Mouse (Mus musculus) MEL (cell line): Measurements from ENCODE around the gene Apopt1. TPM values are rescaled to one million over a fixed set of nuclear protein-coding genes. Genes with fewer than 3 reads are reported as not detected.

Experiments used
- DNase-seq: peaks from one replicate; pipeline ENCODE4 v3.0.0; 2011; ENCODE audit warnings: low read depth, low spot score
- H3K27ac ChIP-seq: 2 replicates; pipeline ENCODE4 v1.5.1; 2012; ENCODE audit warnings: low read depth, mild to moderate bottlenecking, control low read depth, low read length, moderate library complexity; ENCODE audit not compliant: control insufficient read depth
- H3K27me3 ChIP-seq, 2 experiments: fragments of 150-350 bp in 1 of 2; sonication (generic) in 1 of 2; 2 replicates each; pipeline ENCODE4 v1.6.1; 2012; ENCODE audit warnings: low read length in 2 of 2, mild to moderate bottlenecking in 2 of 2, improper control_type of control experiment in 1 of 2, moderate library complexity in 1 of 2; ENCODE audit not compliant: insufficient read depth in 2 of 2, control insufficient read depth in 1 of 2
- H3K36me3 ChIP-seq, 2 experiments: 2 replicates each; pipeline ENCODE4 v1.6.1; 2012 to 2014; ENCODE audit warnings: low read length in 2 of 2, improper control_type of control experiment in 1 of 2, inconsistent platforms in 1 of 2, mild to moderate bottlenecking in 1 of 2; ENCODE audit not compliant: insufficient read depth in 2 of 2, control insufficient read depth in 1 of 2
- H3K4me1 ChIP-seq, 2 experiments: fragments of 150-350 bp in 1 of 2; sonication (generic) in 1 of 2; 2 replicates each; pipeline ENCODE4 v1.6.1; 2012; ENCODE audit warnings: low read length in 2 of 2, improper control_type of control experiment in 1 of 2, mild to moderate bottlenecking in 1 of 2; ENCODE audit not compliant: insufficient read depth in 2 of 2, control insufficient read depth in 1 of 2
- H3K4me3 ChIP-seq, 2 experiments: fragments of 150-350 bp in 1 of 2; sonication (generic) in 1 of 2; 2 replicates each; pipeline ENCODE4 v1.5.1; 2012; ENCODE audit warnings: low read depth in 2 of 2, low read length in 2 of 2, mild to moderate bottlenecking in 2 of 2, moderate library complexity in 2 of 2, control low read depth in 1 of 2, improper control_type of control experiment in 1 of 2; ENCODE audit not compliant: control insufficient read depth in 1 of 2, insufficient read depth in 1 of 2
- H3K79me2 ChIP-seq: 2 replicates; pipeline ENCODE4 v1.6.1; 2012; ENCODE audit warnings: mild to moderate bottlenecking, low read length, moderate library complexity; ENCODE audit not compliant: control insufficient read depth, poor library complexity, insufficient read depth
- H3K9ac ChIP-seq: 2 replicates; pipeline ENCODE4 v1.6.1; 2012; ENCODE audit warnings: low read depth, mild to moderate bottlenecking, control low read depth, low read length, moderate library complexity; ENCODE audit not compliant: control insufficient read depth, poor library complexity, severe bottlenecking
- H3K9me3 ChIP-seq: fragments of 150-350 bp; sonication (generic); replicated peaks from 2 replicates; pipeline ENCODE4 v1.6.1; 2012; ENCODE audit warnings: mild to moderate bottlenecking, low read length, improper control_type of control experiment, moderate library complexity; ENCODE audit not compliant: insufficient read depth
- BHLHE40 ChIP-seq: IDR thresholded peaks from 2 replicates; pipeline ENCODE4 v1.6.1; 2012; ENCODE audit warnings: low read depth, mild to moderate bottlenecking, inconsistent platforms, low read length, improper control_type of control experiment, borderline replicate concordance
- CHD1 ChIP-seq: IDR thresholded peaks from 2 replicates; pipeline ENCODE4 v1.6.1; 2012; ENCODE audit warnings: low read depth, mild to moderate bottlenecking, inconsistent platforms, low read length, improper control_type of control experiment
- CHD2 ChIP-seq: IDR thresholded peaks from 2 replicates; pipeline ENCODE4 v1.6.1; 2011; ENCODE audit warnings: low read length, improper control_type of control experiment
- E2F4 ChIP-seq: IDR thresholded peaks from 2 replicates; pipeline ENCODE4 v1.6.1; 2011; ENCODE audit warnings: low read depth, low read length, improper control_type of control experiment, borderline replicate concordance
- EP300 ChIP-seq, 2 experiments: IDR thresholded peaks; 2 replicates each; pipeline ENCODE4 v1.6.1; 2011; ENCODE audit warnings: improper control_type of control experiment in 2 of 2, low read length in 2 of 2, low read depth in 1 of 2, mild to moderate bottlenecking in 1 of 2
- GATA1 ChIP-seq: IDR thresholded peaks from 2 replicates; pipeline ENCODE4 v1.6.1; 2011; ENCODE audit warnings: low read depth, low read length, improper control_type of control experiment
- HCFC1 ChIP-seq: IDR thresholded peaks from 2 replicates; pipeline ENCODE4 v1.6.1; 2012; ENCODE audit warnings: low read depth, mild to moderate bottlenecking, inconsistent platforms, low read length, improper control_type of control experiment, moderate library complexity
- JUND ChIP-seq: IDR thresholded peaks from 2 replicates; pipeline ENCODE4 v1.6.1; 2011; ENCODE audit warnings: low read depth, mild to moderate bottlenecking, improper control_type of control experiment, low read length
- MAZ ChIP-seq: IDR thresholded peaks from 2 replicates; pipeline ENCODE4 v1.6.1; 2012; ENCODE audit warnings: low read depth, mild to moderate bottlenecking, inconsistent platforms, low read length, improper control_type of control experiment
- MEF2A ChIP-seq: IDR thresholded peaks from 2 replicates; pipeline ENCODE4 v1.6.1; 2014; ENCODE audit warnings: low read depth, mild to moderate bottlenecking, inconsistent platforms, low read length, improper control_type of control experiment; ENCODE audit not compliant: poor library complexity, insufficient replicate concordance, severe bottlenecking; ENCODE audit errors: extremely low read depth
- MYB ChIP-seq: IDR thresholded peaks from 2 replicates; pipeline ENCODE4 v1.6.1; 2011; ENCODE audit warnings: mild to moderate bottlenecking, low read depth, low read length, improper control_type of control experiment
- MYC ChIP-seq: IDR thresholded peaks from 2 replicates; pipeline ENCODE4 v1.6.1; 2011; ENCODE audit warnings: low read depth, mild to moderate bottlenecking, low read length, improper control_type of control experiment, moderate library complexity
- POLR2AphosphoS2 ChIP-seq: IDR thresholded peaks from 2 replicates; pipeline ENCODE4 v1.6.1; 2011; ENCODE audit warnings: low read length, improper control_type of control experiment
- POLR2AphosphoS5 ChIP-seq: IDR thresholded peaks from 2 replicates; pipeline ENCODE4 v1.6.1; 2012; ENCODE audit warnings: low read depth, borderline replicate concordance, mild to moderate bottlenecking, inconsistent platforms, low read length, moderate library complexity, mixed read lengths
- RAD21 ChIP-seq: IDR thresholded peaks from 2 replicates; pipeline ENCODE4 v1.6.1; 2011; ENCODE audit warnings: mild to moderate bottlenecking, low read depth, low read length, improper control_type of control experiment
- RCOR1 ChIP-seq: IDR thresholded peaks from 2 replicates; pipeline ENCODE4 v1.6.1; 2012; ENCODE audit warnings: low read depth, mild to moderate bottlenecking, inconsistent platforms, low read length, improper control_type of control experiment
- SIN3A ChIP-seq: IDR thresholded peaks from 2 replicates; pipeline ENCODE4 v1.6.1; 2012; ENCODE audit warnings: low read length, improper control_type of control experiment, inconsistent platforms
- TAL1 ChIP-seq: IDR thresholded peaks from 2 replicates; pipeline ENCODE4 v1.6.1; 2012; ENCODE audit warnings: mild to moderate bottlenecking, inconsistent platforms, low read length, moderate library complexity, mixed read lengths
- TBP ChIP-seq: IDR thresholded peaks from 2 replicates; pipeline ENCODE4 v1.8.0; 2011; ENCODE audit warnings: low read depth, low read length, improper control_type of control experiment
- TCF12 ChIP-seq: IDR thresholded peaks from 2 replicates; pipeline ENCODE4 v1.6.1; 2014; ENCODE audit warnings: low read depth, mild to moderate bottlenecking, inconsistent platforms, low read length, improper control_type of control experiment, moderate library complexity
- UBTF ChIP-seq: IDR thresholded peaks from 2 replicates; pipeline ENCODE4 v1.6.1; 2012; ENCODE audit warnings: low read depth, mild to moderate bottlenecking, inconsistent platforms, low read length, improper control_type of control experiment, moderate library complexity, borderline replicate concordance; ENCODE audit not compliant: insufficient read depth
- USF2 ChIP-seq, 2 experiments: IDR thresholded peaks; 2 replicates each; pipeline ENCODE4 v1.6.1; 2011 to 2012; ENCODE audit warnings: improper control_type of control experiment in 2 of 2, low read length in 2 of 2, borderline replicate concordance in 1 of 2, inconsistent platforms in 1 of 2, low read depth in 1 of 2, mild to moderate bottlenecking in 1 of 2; ENCODE audit not compliant: insufficient read depth in 1 of 2
- ZC3H11A ChIP-seq: IDR thresholded peaks from 2 replicates; pipeline ENCODE4 v1.6.1; 2012; ENCODE audit warnings: low read depth, mild to moderate bottlenecking, inconsistent platforms, low read length, improper control_type of control experiment
- ZMIZ1 ChIP-seq: IDR thresholded peaks from 2 replicates; pipeline ENCODE4 v1.6.1; 2012; ENCODE audit warnings: low read depth, mild to moderate bottlenecking, inconsistent platforms, low read length, improper control_type of control experiment, moderate library complexity
- ZNF384 ChIP-seq: IDR thresholded peaks from 2 replicates; pipeline ENCODE4 v1.6.1; 2012; ENCODE audit warnings: low read depth, mild to moderate bottlenecking, inconsistent platforms, low read length, improper control_type of control experiment
- polyA plus RNA-seq, 2 experiments: library from polyadenylated mRNA; stranded (reverse) in 1 of 2; unstranded in 1 of 2; fragments of >175 nt in 1 of 2; fragments of >200 nt in 1 of 2; gene quantifications; 2 replicates each; pipeline versions ENCODE4 v1.2.1 to v1.2.4; 2012; ENCODE audit warnings: low replicate concordance in 2 of 2, low read depth in 1 of 2; ENCODE audit not compliant: insufficient read length in 2 of 2, insufficient read depth in 1 of 2, missing spikeins in 1 of 2
- total RNA-seq: library from RNA; depleted of rRNA; stranded (reverse); fragments of 300-350 nt; gene quantifications from 2 replicates; pipeline ENCODE4 v1.2.3, GENCODE M21; 2012

Gene Apopt1
- total and polyA plus RNA-seq, 3 experiments = 25.7 to 46.5 TPM; not detected in 1

- TF ChIP-seq GATA1 = no peak
- TF ChIP-seq BHLHE40 = no peak
- TF ChIP-seq POLR2AphosphoS2 = no peak
- no peak for TF ChIP-seq RAD21
- TF ChIP-seq TBP = no peak
- TF ChIP-seq UBTF = no peak
- TF ChIP-seq SIN3A = no peak
- TF ChIP-seq MYC = no peak
- no peak for TF ChIP-seq USF2 (IDR thresholded peaks at IDR 0.05; ENCODE audit: borderline replicate concordance in 1 of 2, insufficient read depth in 1 of 2, low read depth in 1 of 2, low read length in 2 of 2)
- TF ChIP-seq TCF12 = no peak
- TF ChIP-seq ZNF384 = no peak
- TF ChIP-seq EP300 (IDR thresholded peaks at IDR 0.05; ENCODE audit: low read depth in 1 of 2, low read length in 2 of 2) = no peak
- TF ChIP-seq MEF2A = no peak
- no peak for TF ChIP-seq POLR2AphosphoS5
- no peak for TF ChIP-seq CHD1
- TF ChIP-seq ZC3H11A = no peak
- no peak for TF ChIP-seq MAZ
- TF ChIP-seq TAL1 = no peak
- peaks cover 0 to 2% of the 10 kb centered on the region in 2 experiments; a peak in 2 of 4 replicates for H3K36me3 ChIP-seq
- H3K9ac ChIP-seq = no peak overlapping the region
- H3K27me3 ChIP-seq = no peaks in the 10 kb centered on the region
- H3K4me3 ChIP-seq = no peak overlapping the region
- H3K79me2 ChIP-seq = peaks cover 25% of the 10 kb centered on the region
- peaks cover 3 to 5% of the 10 kb centered on the region in 2 experiments; a peak in 2 of 4 replicates for H3K4me1 ChIP-seq
- H3K27ac ChIP-seq = no peak overlapping the region
- no peak for DNase-seq
- no peaks in the 10 kb centered on the region for H3K9me3 ChIP-seq
These were observed 31.8 kb upstream of the Apopt1 start for GRCm38 (mm10) chr12:111681305-111681704.

GRCm38 (mm10) chr12:111682003-111682402, 31.1 kb upstream of the Apopt1 start:
- H3K36me3 ChIP-seq = no peaks in the 10 kb centered on the region; a peak in 1 of 4 replicates
- H3K27me3 ChIP-seq = no peaks in the 10 kb centered on the region
- 0 out of 4 replicates have a peak, but pooled peaks cover 0 to under 1% of the 10 kb centered on the region in 2 experiments for H3K4me1 ChIP-seq

More at GRCm38 (mm10) chr12:111682003-111682402, 31.1 kb upstream of the Apopt1 start:
- H3K9me3 ChIP-seq = no peaks in the 10 kb centered on the region
- no peak for DNase-seq
- peaks cover 25% of the 10 kb centered on the region for H3K79me2 ChIP-seq
- TF ChIP-seq TCF12 = no peak
- TF ChIP-seq CHD1 = no peak
- no peak for TF ChIP-seq POLR2AphosphoS2
- TF ChIP-seq ZC3H11A = no peak
- TF ChIP-seq BHLHE40 = no peak
- TF ChIP-seq SIN3A = no peak
- no peak for TF ChIP-seq ZNF384
- TF ChIP-seq JUND = no peak
- no peak for TF ChIP-seq TAL1
- TF ChIP-seq HCFC1 = no peak
- no peak for TF ChIP-seq MYC
- TF ChIP-seq EP300 (IDR thresholded peaks at IDR 0.05; ENCODE audit: low read depth in 1 of 2, low read length in 2 of 2) = no peak
- no peak for TF ChIP-seq UBTF
- no peak for TF ChIP-seq CHD2
- no peak for TF ChIP-seq E2F4
- TF ChIP-seq MYB = no peak
- TF ChIP-seq ZMIZ1 = no peak
- TF ChIP-seq RCOR1 = no peak
- H3K9ac ChIP-seq = no peak overlapping the region
- no peak overlapping the region for H3K27ac ChIP-seq
- H3K4me3 ChIP-seq = no peak overlapping the region
